Mouse (Mus musculus): ENCODE results near the gene Cnih2.

Cnih2 gene

GRCm38 (mm10) chr19:5048138-5049056, 49.9 kb downstream of the Cnih2 start:
- no peak for DNase-seq (ENCODE audit: extremely low spot score, low spot score)

GRCm38 (mm10) chr19:5045531-5045930, 52.8 kb downstream of the Cnih2 start:
- DNase-seq (ENCODE audit: extremely low spot score, low spot score), result no peak

Measured in neural tube, embryonic 10.5 days (tissue).